Mouse (Mus musculus) myocyte (in vitro differentiated cells): ENCODE measurements around the gene Atp6v1g1. TPM values are rescaled to one million over a fixed set of nuclear protein-coding genes. Genes with fewer than 3 reads are reported as not detected.

Experiments used
- H3K27me3 ChIP-seq: one replicate; pipeline ENCODE4 v1.6.1; 2011; ENCODE audit not compliant: control insufficient read depth, insufficient read depth, insufficient read length
- H3K36me3 ChIP-seq: one replicate; pipeline ENCODE4 v1.6.1; 2011; ENCODE audit not compliant: control insufficient read depth, insufficient read depth
- H3K4me2 ChIP-seq: one replicate; pipeline ENCODE4 v1.6.1; 2011; ENCODE audit warnings: low read depth, control low read depth
- H3K4me3 ChIP-seq: one replicate; pipeline ENCODE4 v1.5.1; 2011; ENCODE audit warnings: mild to moderate bottlenecking, control low read depth, moderate library complexity
- H3K79me2 ChIP-seq: one replicate; pipeline ENCODE4 v1.6.1; 2011; ENCODE audit not compliant: control insufficient read depth, insufficient read depth
- H3ac ChIP-seq: one replicate; pipeline ENCODE4 v1.6.1; 2011; ENCODE audit not compliant: control insufficient read depth, insufficient read length
- CEBPB ChIP-seq: IDR thresholded peaks from 2 replicates; pipeline ENCODE4 v1.6.1; 2011; ENCODE audit warnings: mild to moderate bottlenecking, moderate library complexity; ENCODE audit not compliant: poor library complexity, insufficient read depth, severe bottlenecking
- E2F4 ChIP-seq: IDR thresholded peaks from one replicate; pipeline ENCODE4 v1.6.1; 2011; ENCODE audit warnings: mild to moderate bottlenecking, control low read depth, moderate library complexity; ENCODE audit not compliant: insufficient read depth
- MAX ChIP-seq: IDR thresholded peaks from one replicate; pipeline ENCODE4 v1.6.1; 2011; ENCODE audit warnings: low read depth, mild to moderate bottlenecking, control low read depth
- MYOD1 ChIP-seq, 3 experiments: IDR thresholded peaks; one replicate each; pipeline ENCODE4 v1.6.1; 2011; ENCODE audit warnings: control low read depth in 2 of 3, low read depth in 2 of 3, mild to moderate bottlenecking in 2 of 3, moderate library complexity in 1 of 3; ENCODE audit not compliant: insufficient read length in 2 of 3, control insufficient read depth in 1 of 3
- MYOG ChIP-seq, 3 experiments: IDR thresholded peaks; one replicate each; pipeline ENCODE4 v1.6.1; 2011; ENCODE audit warnings: control low read depth in 2 of 3, low read depth in 2 of 3, mild to moderate bottlenecking in 2 of 3; ENCODE audit not compliant: insufficient read length in 2 of 3, control insufficient read depth in 1 of 3, insufficient read depth in 1 of 3
- POLR2A ChIP-seq: IDR thresholded peaks from one replicate; pipeline ENCODE4 v1.6.1; 2011; ENCODE audit warnings: low read depth, mild to moderate bottlenecking, control low read depth, moderate library complexity; ENCODE audit not compliant: insufficient read length
- POLR2AphosphoS2 ChIP-seq: IDR thresholded peaks from one replicate; pipeline ENCODE4 v1.6.1; 2011; ENCODE audit warnings: low read depth, control low read depth; ENCODE audit not compliant: insufficient read length
- REST ChIP-seq: IDR thresholded peaks from one replicate; pipeline ENCODE4 v1.6.1; 2011; ENCODE audit warnings: mild to moderate bottlenecking, control low read depth, moderate library complexity; ENCODE audit not compliant: insufficient read depth, insufficient read length
- SRF ChIP-seq: IDR thresholded peaks from one replicate; pipeline ENCODE4 v1.6.1; 2011; ENCODE audit warnings: low read depth; ENCODE audit not compliant: control insufficient read depth, insufficient read length
- TCF12 ChIP-seq: IDR thresholded peaks from one replicate; pipeline ENCODE4 v1.6.1; 2011; ENCODE audit warnings: mild to moderate bottlenecking, control low read depth; ENCODE audit not compliant: poor library complexity, insufficient read depth, severe bottlenecking
- TCF3 ChIP-seq: IDR thresholded peaks from one replicate; pipeline ENCODE4 v1.6.1; 2011; ENCODE audit warnings: low read depth, control low read depth; ENCODE audit not compliant: insufficient read length
- USF1 ChIP-seq: IDR thresholded peaks from one replicate; pipeline ENCODE4 v1.6.1; 2011; ENCODE audit warnings: low read depth, mild to moderate bottlenecking, control low read depth, moderate library complexity
- polyA plus RNA-seq: library from polyadenylated mRNA; unstranded; fragments of >200 nt; fragmentation: generic; extraction: Trizol; gene quantifications from one replicate; pipeline ENCODE4 v1.2.1, GENCODE M21; 2012; ENCODE audit warnings: missing spikeins

Atp6v1g1 gene
- polyA plus RNA-seq, 1 experiment = 447 TPM

- Histone ChIP-seq H3K4me3 (peak within 1 kb of the TSS; percentile 42), H3K4me2 (peak within 1 kb of the TSS; percentile 98), H3K36me3 (peaks cover 28% of the 10 kb centered on the region), H3K27me3 (no peaks in the 10 kb centered on the region), H3K79me2 (peaks cover 22% of the 10 kb centered on the region), H3ac (peak within 1 kb of the TSS; percentile 44)
- TF ChIP-seq CEBPB (no peak), MAX (peak; percentile 51), REST (no peak), MYOD1 (IDR thresholded peaks at IDR 0.05; ENCODE audit: control insufficient read depth in 1 of 3, insufficient read length in 2 of 3, low read depth in 2 of 3) (no peak), SRF (no peak), TCF3 (no peak), MYOG (IDR thresholded peaks at IDR 0.05; ENCODE audit: control insufficient read depth in 1 of 3, insufficient read depth in 1 of 3, insufficient read length in 2 of 3, low read depth in 2 of 3) (no peak), USF1 (no peak), TCF12 (no peak), E2F4 (no peak), POLR2AphosphoS2 (peak; percentile 72), POLR2A (peak; percentile 87)
These were observed 14.0 kb downstream of the Atp6v1g1 start, which contains the start of gene Tmem268 for GRCm38 (mm10) chr4:63558407-63559081. Tmem268 (plus strand) TSS chr4:63558781.

- Histone ChIP-seq H3K79me2 (peaks cover 23% of the 10 kb centered on the region), H3K4me2 (peak overlapping the region; percentile 98), H3K4me3 (peak overlapping the region; percentile 42)
These were observed 14.6 kb downstream of the Atp6v1g1 start for GRCm38 (mm10) chr4:63559127-63559697.

GRCm38 (mm10) chr4:63560079-63560478 is 15.5 kb downstream of the Atp6v1g1 start:
- H3ac ChIP-seq = peak overlapping the region; percentile 44
- H3K27me3 ChIP-seq = no peaks in the 10 kb centered on the region
- TF ChIP-seq TCF3 (no peak), POLR2AphosphoS2 (peak; percentile 53), CEBPB (0 out of 2 replicates have a peak, but pooled peaks have one; percentile 21), TCF12 (no peak), E2F4 (no peak), REST (no peak), MYOD1 (IDR thresholded peaks at IDR 0.05; ENCODE audit: control insufficient read depth in 1 of 3, insufficient read length in 2 of 3, low read depth in 2 of 3) (no peak), USF1 (no peak), SRF (no peak), MAX (no peak), POLR2A (peak; percentile 47), MYOG (IDR thresholded peaks at IDR 0.05; ENCODE audit: control insufficient read depth in 1 of 3, insufficient read depth in 1 of 3, insufficient read length in 2 of 3, low read depth in 2 of 3) (peak in 2 of 3 experiments; percentile 5 to 61)
- H3K36me3 ChIP-seq = peaks cover 23% of the 10 kb centered on the region
- H3K4me3 ChIP-seq = peak overlapping the region; percentile 42
- peaks cover 25% of the 10 kb centered on the region for H3K79me2 ChIP-seq
- H3K4me2 ChIP-seq = peak overlapping the region; percentile 98

More at GRCm38 (mm10) chr4:63559127-63559697, 14.6 kb downstream of the Atp6v1g1 start:
- Histone ChIP-seq H3K36me3 (peaks cover 27% of the 10 kb centered on the region), H3K27me3 (no peaks in the 10 kb centered on the region), H3ac (peak overlapping the region; percentile 44)
- TF ChIP-seq USF1 = no peak
- peak; percentile 3 for TF ChIP-seq POLR2A

GRCm38 (mm10) chr4:63561861-63562675 is 17.5 kb downstream of the Atp6v1g1 start:
- H3K4me3 ChIP-seq = no peak overlapping the region
- no peaks in the 10 kb centered on the region for H3K27me3 ChIP-seq
- no peak overlapping the region for H3ac ChIP-seq
- peak overlapping the region; percentile 98 for H3K4me2 ChIP-seq
- peaks cover 29% of the 10 kb centered on the region for H3K36me3 ChIP-seq
- peaks cover 25% of the 10 kb centered on the region for H3K79me2 ChIP-seq
- no peak for TF ChIP-seq USF1
- TF ChIP-seq MYOD1 (IDR thresholded peaks at IDR 0.05; ENCODE audit: control insufficient read depth in 1 of 3, insufficient read length in 2 of 3, low read depth in 2 of 3) = peak in 2 of 3 experiments; percentile 35 to 68
- peak in 1 of 3 experiments; percentile 3 for TF ChIP-seq MYOG (IDR thresholded peaks at IDR 0.05; ENCODE audit: control insufficient read depth in 1 of 3, insufficient read depth in 1 of 3, insufficient read length in 2 of 3, low read depth in 2 of 3)

DNA sequence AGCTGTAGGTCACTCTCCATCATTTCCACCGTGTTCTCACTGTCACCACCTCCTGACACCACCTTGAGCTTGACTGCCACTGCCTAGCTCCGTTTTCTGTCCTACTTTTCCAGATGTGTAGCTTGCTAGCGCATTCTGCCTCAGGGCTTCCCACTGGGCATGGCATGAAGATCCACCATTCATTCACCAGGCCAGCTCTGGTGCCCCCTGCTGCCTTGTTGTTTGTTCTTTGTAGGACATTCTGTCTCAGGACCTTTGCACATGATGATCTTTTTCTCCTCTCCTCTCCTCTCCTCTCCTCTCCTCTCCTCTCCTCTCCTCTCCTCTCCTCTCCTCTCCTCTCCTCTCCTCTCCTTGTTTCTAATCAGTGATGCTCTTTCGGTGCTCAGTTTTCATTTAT is 18.2 kb downstream of the Atp6v1g1 start:
- no peaks in the 10 kb centered on the region for H3K27me3 ChIP-seq
- H3K4me3 ChIP-seq = no peak overlapping the region
- peaks cover 31% of the 10 kb centered on the region for H3K36me3 ChIP-seq
- H3K4me2 ChIP-seq = no peak overlapping the region
- H3ac ChIP-seq = no peak overlapping the region
- TF ChIP-seq MYOD1 (IDR thresholded peaks at IDR 0.05; ENCODE audit: control insufficient read depth in 1 of 3, insufficient read length in 2 of 3, low read depth in 2 of 3) (no peak), MAX (no peak), SRF (no peak), MYOG (IDR thresholded peaks at IDR 0.05; ENCODE audit: control insufficient read depth in 1 of 3, insufficient read depth in 1 of 3, insufficient read length in 2 of 3, low read depth in 2 of 3) (no peak)
- peaks cover 25% of the 10 kb centered on the region for H3K79me2 ChIP-seq
